Mouse (Mus musculus) bone marrow macrophage, adult 2 months (primary cell): Measurements from ENCODE around the gene Gm28305. TPM values are rescaled to one million over a fixed set of nuclear protein-coding genes. Genes with fewer than 3 reads are reported as not detected.
A peak's percentile ranks its signal among the peaks of the same experiment; 100 is the strongest.

Experiments used
- H3K27ac ChIP-seq: 2 replicates; pipeline ENCODE4 v1.5.1; 2012; ENCODE audit warnings: low read depth, low read length; ENCODE audit not compliant: insufficient read depth
- H3K4me1 ChIP-seq: 2 replicates; pipeline ENCODE4 v1.6.1; 2012; ENCODE audit warnings: low read length; ENCODE audit not compliant: control insufficient read depth, insufficient read depth
- H3K4me3 ChIP-seq: 2 replicates; pipeline ENCODE4 v1.5.1; 2012; ENCODE audit warnings: mild to moderate bottlenecking, low read length, moderate library complexity; ENCODE audit not compliant: insufficient read depth
- CTCF ChIP-seq: IDR thresholded peaks from 2 replicates; pipeline ENCODE4 v1.5.1; 2012; ENCODE audit warnings: low read depth, mild to moderate bottlenecking, low read length, moderate library complexity
- POLR2A ChIP-seq: IDR thresholded peaks from 2 replicates; pipeline ENCODE4 v1.6.1; 2012; ENCODE audit warnings: mild to moderate bottlenecking, low read depth, low read length, borderline replicate concordance
- polyA plus RNA-seq: library from polyadenylated mRNA; stranded (reverse); fragments of >200 nt; gene quantifications from 2 replicates; pipeline ENCODE4 v1.2.4, GENCODE M21; 2012; ENCODE audit not compliant: missing spikeins, insufficient read depth, insufficient read length

Gm28305 gene
- polyA plus RNA-seq, 1 experiment, result not detected

- Histone ChIP-seq H3K27ac (no peak overlapping the region), H3K4me1 (no peaks in the 10 kb centered on the region), H3K4me3 (no peak overlapping the region)
- TF ChIP-seq POLR2A, result no peak
- TF ChIP-seq CTCF, result no peak
Measured at GRCm38 (mm10) chr9:104070241-104070640, 29.8 kb downstream of the Gm28305 start.

GRCm38 (mm10) chr9:104070863-104071604 is 30.6 kb downstream of the Gm28305 start:
- Histone ChIP-seq H3K4me1 (no peaks in the 10 kb centered on the region), H3K4me3 (no peak overlapping the region), H3K27ac (no peak overlapping the region)
- no peak for TF ChIP-seq POLR2A

DNA sequence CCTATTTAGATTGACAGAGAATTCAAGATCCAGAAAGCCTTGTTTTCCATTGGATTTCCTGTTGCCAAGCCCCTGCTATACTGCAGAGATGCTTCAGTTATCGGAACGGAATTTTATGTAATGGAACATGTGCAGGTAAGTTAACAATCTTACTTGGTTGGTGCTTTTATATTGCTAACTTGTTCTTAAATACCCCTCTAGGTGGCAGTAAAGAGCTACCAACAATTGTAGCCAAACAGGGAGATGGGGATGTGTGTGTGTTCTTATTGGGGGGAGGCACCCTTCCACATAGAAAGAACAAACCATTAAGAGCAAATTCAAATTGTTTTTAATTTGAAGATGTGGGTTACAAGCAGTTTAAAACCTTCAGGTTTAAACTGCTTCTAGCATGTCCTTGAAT is 35.3 kb downstream of the Gm28305 start:
- no peak overlapping the region for H3K4me3 ChIP-seq
- no peak overlapping the region for H3K27ac ChIP-seq
- TF ChIP-seq POLR2A (no peak), CTCF (no peak)
- H3K4me1 ChIP-seq, result no peaks in the 10 kb centered on the region

GRCm38 (mm10) chr9:104078780-104079179 is 38.3 kb downstream of the Gm28305 start:
- Histone ChIP-seq H3K27ac (no peak overlapping the region), H3K4me3 (no peak overlapping the region), H3K4me1 (no peaks in the 10 kb centered on the region)
- TF ChIP-seq CTCF (no peak), POLR2A (no peak)

DNA sequence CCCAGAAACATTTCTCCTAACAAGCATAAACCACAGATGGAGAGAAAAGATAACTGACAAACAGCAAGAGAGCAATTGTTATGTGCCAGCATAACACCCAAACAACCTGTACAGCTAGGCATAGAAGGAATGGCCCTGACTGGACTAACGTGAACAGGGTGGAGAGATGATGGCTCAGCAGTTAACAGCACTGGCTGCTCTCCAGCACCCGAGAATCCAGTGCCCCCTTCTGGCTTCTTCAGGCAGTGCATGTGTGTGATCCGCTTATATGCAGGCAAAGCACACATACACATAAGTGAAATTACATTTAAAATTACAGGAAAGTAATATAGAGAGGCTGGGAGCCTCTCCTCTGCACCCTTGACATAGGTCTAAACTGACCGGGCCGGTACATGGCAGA is 38.9 kb downstream of the Gm28305 start:
- no peak overlapping the region for H3K27ac ChIP-seq
- TF ChIP-seq CTCF (peak; percentile 41; the same call in 1 of the 2 replicates), POLR2A (no peak)
- no peak overlapping the region for H3K4me3 ChIP-seq
- H3K4me1 ChIP-seq, result no peaks in the 10 kb centered on the region

GRCm38 (mm10) chr9:104080038-104080437 is 39.6 kb downstream of the Gm28305 start:
- Histone ChIP-seq H3K4me1 (no peaks in the 10 kb centered on the region), H3K27ac (no peak overlapping the region), H3K4me3 (no peak overlapping the region)
- TF ChIP-seq CTCF (no peak), POLR2A (no peak)

- no peak overlapping the region for H3K4me3 ChIP-seq
- TF ChIP-seq POLR2A (no peak), CTCF (no peak)
- H3K27ac ChIP-seq, result no peak overlapping the region
Measured at GRCm38 (mm10) chr9:104085730-104086429, 45.4 kb downstream of the Gm28305 start.

DNA sequence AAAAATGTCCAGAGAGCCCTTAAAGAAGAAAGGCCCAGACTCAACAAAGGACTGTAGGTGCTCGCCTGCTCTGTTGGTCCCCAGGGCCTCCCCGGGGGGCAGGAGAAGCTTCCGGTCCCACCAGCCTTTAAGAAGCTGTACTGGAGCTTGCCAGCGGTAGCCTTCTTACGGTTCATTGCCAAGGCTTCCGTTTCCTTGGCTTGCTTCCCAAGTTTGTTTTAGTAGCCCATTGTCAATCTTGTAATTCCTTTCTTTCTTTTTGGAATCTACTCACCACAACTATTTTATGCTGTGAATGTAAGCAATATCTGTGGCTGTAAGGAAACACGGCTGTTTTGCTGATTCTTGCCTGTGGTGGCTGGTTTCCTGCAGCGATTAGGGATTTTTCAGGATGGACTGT is 48.1 kb downstream of the Gm28305 start:
- H3K4me3 ChIP-seq, result no peak overlapping the region
- TF ChIP-seq POLR2A, result no peak
- no peak for TF ChIP-seq CTCF
- H3K4me1 ChIP-seq, result no peaks in the 10 kb centered on the region; the same call in 1 of the 2 replicates
- H3K27ac ChIP-seq, result no peak overlapping the region

More at GRCm38 (mm10) chr9:104085730-104086429, 45.4 kb downstream of the Gm28305 start:
- no peaks in the 10 kb centered on the region for H3K4me1 ChIP-seq

DNA sequence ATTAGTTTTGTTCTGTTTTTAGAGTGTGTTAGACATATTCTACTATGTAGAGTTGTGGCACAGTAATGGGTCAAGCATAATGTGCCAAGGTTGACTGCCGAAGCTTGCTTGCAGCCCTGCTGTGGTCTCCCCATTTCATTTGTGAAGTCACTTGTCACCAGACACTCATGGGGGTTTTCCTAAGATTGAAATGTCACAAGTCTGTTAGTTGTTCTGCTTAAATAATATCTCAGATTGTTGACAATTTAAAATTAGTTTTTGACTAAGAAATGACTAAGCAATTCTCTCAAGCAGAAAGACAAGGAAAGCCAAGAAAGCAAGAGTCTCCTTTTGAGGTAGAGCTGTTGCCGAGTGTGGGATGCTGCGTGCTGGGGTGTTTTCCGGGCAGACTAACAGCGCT is 52.5 kb downstream of the Gm28305 start:
- TF ChIP-seq POLR2A, result no peak
- H3K4me3 ChIP-seq, result no peak overlapping the region
- no peaks in the 10 kb centered on the region; the same call in 1 of the 2 replicates for H3K4me1 ChIP-seq
- no peak overlapping the region for H3K27ac ChIP-seq

GRCm38 (mm10) chr9:104098256-104098655 is 57.8 kb downstream of the Gm28305 start:
- no peak overlapping the region for H3K27ac ChIP-seq
- TF ChIP-seq POLR2A (no peak), CTCF (no peak)
- H3K4me1 ChIP-seq, result peaks cover 4% of the 10 kb centered on the region
- H3K4me3 ChIP-seq, result no peak overlapping the region
